Mouse (Mus musculus): Measurements from ENCODE around the gene Zbtb9. TPM values are rescaled to one million over a fixed set of nuclear protein-coding genes. Genes with fewer than 3 reads are reported as not detected.
A peak's percentile ranks its signal among the peaks of the same experiment; 100 is the strongest.
"Not testable (repeated sequence)": the region's sequence is repeated elsewhere in the genome, so short reads cannot be mapped to it uniquely, and the experiment has no call there.

Gene Zbtb9
- total RNA-seq, 2 experiments from 2014 or later, result 4.1 to 4.8 TPM

DNA sequence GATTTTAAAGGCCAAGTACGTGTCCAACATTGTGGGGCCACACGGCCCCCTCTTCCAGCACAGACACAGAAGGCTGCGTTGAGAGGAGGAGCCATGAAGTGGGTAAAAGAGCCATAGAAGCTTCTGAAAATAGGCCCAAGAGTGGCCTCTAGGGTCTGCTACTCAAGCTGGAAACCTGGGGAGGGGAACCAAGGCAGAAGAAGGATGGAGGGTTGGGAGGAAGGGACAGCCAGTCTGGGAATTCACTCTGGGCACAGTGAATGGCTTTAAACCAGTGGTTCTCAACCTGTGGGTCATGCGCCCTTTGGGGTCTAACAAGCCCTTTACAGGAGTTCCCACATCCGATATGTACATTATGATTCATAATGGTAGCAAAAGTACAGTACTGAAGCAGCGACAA is 3.7 kb upstream of the Zbtb9 start:
- no peak for DNase-seq (ENCODE audit: low spot score in 2 of 2)

DNA sequence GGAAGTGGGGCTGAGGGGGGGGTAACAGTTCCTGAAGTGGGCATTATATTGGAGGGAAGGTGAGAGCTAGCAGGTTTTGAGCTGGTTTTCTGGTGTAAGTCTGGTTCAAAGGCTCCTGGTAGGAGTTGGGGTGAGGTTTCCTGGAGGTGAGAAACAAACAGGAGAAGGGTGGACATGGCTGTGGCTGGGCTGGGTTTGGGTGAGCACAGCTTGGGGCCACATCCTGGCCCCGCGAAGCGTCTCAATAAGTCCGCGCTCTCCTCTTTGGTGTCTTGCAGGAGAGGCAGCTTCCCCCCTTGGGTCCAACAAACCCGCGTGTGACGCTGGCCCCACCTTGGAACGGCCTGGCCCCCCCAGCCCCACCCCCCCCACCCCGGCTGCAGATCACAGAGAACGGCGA is 2.7 kb upstream of the Zbtb9 start:
- no peak for DNase-seq (ENCODE audit: low spot score in 2 of 2)

DNA sequence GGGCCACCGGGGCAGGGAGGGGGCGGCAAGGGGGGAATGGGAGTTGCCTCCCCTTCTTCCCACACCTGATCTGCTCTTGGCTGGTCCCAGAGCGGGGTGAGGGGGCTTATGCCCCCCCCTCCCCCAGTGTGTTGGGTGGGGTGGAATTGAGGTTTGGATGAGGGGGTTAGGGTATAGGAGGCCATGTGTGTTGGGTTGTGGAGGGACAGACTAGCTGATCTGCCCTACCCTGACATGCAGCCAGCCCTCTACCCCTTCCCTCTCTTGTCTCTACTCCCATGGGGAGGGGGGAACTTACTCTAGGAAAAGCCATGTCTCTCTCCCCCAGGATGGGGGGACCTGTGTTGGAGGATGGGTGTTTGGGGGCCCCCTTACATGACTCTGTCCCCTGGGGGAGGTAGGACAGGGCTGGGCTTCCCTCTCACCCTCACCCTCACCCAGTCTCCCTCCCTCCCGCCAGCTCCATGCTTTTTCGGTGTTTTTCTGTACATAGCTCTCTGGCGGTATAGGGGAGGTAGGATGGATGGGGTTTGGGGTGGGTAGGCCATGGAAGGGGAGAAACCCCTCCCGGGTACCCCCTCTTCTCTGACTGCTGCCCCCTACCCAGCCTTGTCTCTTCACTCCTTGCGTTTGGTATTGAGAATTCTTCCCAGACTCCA is 1.6 kb upstream of the Zbtb9 start:
- no peak for DNase-seq (ENCODE audit: low spot score in 2 of 2)

DNA sequence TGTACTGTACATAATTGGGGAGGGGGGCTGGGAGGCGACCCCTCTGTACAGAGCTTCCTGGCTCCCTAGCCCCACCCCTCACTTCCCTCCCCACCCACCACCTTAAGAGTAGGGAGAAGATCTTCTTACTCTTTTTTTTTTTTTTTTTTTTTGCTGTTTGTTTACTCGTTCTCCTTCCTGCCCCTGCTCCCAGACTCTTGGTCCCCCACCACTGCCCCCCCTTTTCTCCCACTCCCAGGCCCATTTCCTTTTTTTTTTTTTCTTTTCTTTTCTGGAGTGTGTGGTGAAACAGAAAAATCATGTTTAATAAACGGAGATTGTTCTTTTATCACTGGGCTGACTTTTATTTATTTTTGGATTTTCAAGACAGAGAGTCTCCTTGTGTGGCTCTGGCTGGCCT is 860 bp upstream of the Zbtb9 start:
- no peak for DNase-seq (ENCODE audit: low spot score in 2 of 2)

DNA sequence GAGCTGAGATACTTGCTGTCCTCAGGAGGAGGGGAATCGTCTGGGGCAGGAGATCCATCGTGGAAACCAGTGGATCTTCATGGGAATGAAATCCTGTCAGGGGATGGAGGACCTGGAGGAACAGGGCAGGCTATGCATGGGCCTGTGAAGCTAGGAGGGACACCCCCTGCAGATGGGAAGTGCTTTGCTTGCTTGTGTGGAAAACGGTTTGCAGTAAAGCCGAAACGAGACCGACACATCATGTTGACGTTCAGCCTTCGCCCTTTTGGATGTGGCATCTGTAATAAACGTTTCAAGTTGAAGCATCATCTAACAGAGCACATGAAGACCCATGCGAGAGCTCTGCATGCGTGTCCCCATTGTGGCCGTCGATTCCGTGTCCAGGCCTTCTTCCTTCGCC is 1.6 kb downstream of the Zbtb9 start:
- no peak for DNase-seq (ENCODE audit: low spot score in 2 of 2)

DNA sequence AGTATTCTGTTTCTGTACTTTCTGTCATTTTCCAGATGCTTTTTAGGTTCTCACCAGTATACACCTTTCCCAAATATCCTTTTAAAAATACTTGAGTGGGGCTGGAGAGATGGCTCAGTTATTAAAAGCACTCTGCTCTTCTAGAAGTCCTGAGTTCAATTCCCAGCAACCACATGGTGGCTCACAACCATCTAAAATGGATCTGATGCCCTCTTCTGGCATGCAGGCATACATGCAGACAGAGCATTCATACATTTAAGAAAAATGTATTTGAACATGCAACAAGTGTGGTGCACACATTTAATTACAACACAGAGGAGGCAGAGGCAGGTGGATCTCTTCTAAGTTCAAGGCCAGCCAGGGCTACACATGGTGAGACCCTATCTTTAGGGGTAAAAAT is 2.4 kb downstream of the Zbtb9 start:
- no peak for DNase-seq (ENCODE audit: low spot score in 2 of 2)

DNA sequence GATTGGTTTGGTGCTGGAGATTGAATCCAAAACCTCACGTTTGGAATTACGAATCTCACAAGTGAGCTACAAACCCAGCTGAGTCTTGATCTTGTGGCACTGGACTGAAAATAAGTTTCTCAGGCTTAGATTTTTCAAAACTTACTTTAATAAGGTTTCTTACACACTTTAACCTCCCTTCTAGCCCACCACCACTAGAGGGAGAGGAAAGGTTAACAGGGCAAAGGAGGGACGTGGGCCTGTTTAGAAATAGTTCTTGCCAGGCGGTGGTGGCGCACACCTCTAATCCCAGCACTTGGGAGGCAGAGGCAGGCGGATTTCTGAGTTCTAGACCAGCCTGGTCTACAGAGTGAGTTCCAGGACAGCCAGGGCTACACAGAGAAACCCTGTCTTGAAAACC is 4.4 kb downstream of the Zbtb9 start:
- DNase-seq (ENCODE audit: low spot score in 2 of 2), result not testable (repeated sequence)

DNA sequence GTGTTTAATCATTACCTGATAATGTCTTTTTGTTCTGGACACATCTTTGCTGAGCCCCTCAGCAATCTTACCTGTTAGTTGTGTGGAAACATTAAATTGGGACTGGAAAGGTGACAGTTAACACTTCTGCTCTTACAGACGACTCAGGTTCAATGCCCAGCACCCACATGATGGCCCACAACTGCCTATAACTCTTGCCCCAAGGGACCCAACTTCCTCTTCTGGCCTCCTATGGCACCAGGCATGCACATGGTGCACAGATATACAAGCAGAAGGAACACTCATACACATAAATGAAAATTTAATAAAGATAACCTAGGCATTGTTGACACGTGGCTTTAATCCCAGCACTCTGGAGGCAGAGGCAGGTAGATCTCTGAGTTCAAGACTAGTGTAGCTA is 6.5 kb downstream of the Zbtb9 start:
- no peak for DNase-seq (ENCODE audit: low spot score in 2 of 2)

DNA sequence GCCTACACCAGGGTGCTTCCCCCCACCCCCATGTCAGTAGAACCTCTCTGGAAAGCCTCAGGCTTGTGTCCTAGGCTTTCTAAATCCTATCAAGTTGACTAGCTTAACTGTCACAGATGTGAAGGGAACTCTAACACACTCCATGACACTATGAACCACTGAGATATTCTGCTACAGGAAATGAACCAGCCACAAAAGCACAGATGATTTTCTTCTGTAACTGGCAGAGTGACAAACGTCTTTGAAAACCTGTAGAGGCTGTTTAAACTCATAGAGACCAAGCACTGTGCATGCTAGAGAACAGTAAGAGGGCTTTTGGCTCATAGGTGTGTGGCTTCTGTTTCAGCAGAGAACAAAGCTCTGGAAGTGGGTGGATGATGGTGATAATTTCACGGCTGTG is 8.1 kb downstream of the Zbtb9 start:
- no peak for DNase-seq (ENCODE audit: low spot score in 2 of 2)

DNA sequence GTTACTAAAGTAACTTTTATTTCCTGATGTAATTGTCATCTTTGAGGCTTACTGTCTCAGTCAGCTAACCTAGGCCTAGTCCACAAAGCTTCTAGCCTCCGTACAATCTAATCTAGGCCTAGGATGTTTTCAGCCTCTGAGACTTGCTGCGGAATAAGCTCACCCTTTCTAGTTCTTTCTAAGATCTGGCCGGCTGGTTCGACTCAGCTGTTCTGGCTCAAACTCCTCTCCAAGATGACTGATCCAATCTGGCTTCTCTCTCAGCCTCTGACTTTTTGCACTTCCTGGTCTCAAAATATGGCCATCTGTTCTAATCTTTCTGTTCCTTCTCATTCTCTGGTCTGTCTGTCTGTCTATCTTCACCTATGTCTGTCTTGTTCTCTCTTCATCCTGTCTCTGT is 10.4 kb downstream of the Zbtb9 start:
- no peak for DNase-seq (ENCODE audit: low spot score in 2 of 2)

DNA sequence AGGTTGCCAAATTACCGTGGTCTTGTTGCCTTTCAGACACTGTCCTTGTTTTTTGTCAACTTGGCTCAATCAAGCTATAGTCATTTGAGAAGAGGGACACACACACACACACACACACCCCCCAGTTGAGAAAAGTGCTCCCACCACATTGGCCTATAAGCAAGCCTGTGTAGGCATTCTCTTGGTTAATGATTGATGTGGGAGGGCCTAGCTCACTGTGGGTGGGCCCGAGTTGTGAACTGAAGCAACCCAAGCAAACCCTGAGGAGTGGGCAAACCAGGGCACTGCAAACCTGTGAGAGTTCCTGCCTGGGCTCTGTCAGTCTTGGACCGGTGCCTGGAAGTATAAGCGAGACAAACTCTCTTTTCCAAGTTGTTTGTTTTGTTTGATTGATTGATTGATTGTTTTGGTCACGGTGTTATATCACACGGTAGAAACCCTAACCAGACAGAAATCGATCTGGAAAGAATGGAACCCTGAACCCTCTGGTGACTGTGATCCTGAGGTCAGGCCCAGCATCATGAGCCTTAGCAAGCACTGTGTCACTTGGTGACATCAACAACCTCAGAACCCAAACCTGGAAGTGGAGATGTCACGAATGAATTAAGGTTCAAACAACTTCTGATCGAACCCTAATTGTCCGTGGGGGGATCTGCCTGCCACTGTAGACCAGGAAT is 12.7 kb downstream of the Zbtb9 start:
- no peak for DNase-seq (ENCODE audit: low spot score in 2 of 2)

DNA sequence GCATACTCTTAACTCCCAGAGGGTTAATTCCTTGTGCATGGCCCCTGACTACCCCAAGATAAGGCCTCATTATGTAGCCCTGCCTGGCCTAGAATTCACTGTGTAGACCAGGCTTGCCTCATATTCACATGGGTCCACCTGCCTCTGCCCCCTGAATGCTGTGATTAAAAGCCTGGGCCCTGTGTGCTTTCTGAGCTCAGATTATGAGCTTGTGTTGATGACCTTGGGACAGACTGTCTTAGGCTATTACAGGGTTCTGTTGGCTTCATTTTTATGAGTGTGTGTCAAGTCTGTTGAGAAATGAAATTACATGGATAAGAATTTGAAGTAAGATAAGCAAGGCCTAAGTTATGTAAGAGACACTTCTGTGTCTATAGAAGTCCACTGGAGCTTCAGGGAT is 17.6 kb downstream of the Zbtb9 start:
- DNase-seq (ENCODE audit: low spot score in 2 of 2), result no peak

DNA sequence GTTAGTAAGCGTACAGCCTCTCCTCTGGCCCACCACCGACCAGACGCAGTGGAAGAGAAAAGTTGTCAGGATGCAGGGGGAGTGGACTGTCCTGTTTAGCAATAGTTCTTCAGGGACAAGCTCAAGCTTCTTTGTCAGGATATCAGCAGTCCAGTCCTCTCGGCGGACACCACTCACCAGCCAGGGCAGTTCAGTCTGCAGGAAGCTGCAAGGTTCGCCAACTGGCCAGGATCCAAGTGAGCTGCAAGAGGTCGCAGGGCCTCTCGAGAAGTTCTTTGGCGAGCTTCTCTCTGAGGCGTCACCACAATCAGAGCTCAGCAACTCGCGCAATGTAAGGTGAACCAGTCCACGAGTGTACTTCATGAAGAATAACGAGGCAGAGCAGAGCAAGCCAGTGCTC is 21.4 kb downstream of the Zbtb9 start:
- DNase-seq (ENCODE audit: low spot score in 2 of 2), result peak; percentile 43 to 64

DNA sequence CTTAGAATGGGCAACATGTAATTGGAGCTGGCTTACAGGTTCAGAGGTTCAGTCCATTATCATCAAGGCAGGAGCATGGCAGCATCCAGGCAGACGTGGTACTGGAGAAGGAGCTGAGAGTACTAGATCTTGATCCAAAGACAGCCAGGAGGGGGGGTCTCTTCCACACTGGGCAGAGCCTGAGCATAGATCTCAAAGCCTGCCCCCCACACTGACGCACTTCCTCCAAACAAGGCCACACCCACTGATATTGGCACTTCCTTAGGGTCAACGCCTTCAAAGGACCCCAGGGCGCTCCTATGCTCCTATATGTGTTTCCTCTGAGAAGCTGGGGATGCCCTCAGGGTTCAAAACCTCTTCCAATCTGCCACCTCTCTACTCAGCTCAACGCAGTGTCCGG is 22.0 kb downstream of the Zbtb9 start:
- DNase-seq (ENCODE audit: low spot score in 2 of 2), result no peak

DNA sequence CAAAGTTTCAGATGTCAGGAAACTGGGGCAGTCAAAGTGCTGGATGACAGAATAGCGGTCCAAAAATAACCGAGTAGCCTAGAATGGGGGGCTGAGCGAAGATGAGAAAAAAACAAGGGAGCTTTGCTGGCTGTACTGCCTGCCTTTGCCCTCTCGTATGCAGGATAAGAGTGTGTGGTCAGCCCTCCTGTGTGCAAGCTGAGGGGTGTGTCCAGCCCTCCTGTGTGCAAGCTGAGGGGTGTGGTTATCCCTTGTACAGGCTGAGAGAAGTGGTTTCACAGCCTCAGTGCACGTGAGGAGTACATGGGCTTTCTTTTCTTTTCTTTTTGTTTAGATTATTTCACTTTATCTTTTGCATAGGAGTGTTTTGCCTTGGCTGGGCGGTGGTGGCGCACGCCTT is 22.6 kb downstream of the Zbtb9 start:
- no peak for DNase-seq (ENCODE audit: low spot score in 2 of 2)

DNA sequence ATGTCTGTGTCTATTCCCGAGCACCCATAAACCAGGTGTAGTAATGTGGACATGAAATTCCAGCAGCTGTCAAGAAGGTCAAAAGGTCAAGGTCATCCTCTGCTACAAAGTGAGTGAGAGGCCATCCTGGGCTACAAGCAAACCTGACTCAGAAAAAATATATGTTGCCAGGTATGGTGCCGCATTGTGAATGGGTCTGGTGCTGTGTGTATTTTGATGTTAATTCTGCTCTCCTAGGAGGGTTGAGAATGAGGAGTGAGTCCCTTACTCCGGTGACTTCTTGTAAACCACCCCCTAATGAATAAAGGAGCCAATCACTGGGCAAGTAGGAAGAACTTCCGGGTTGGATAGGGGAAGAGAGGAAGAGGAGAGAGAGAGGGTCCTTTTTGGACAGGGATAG is 24.7 kb downstream of the Zbtb9 start:
- DNase-seq (ENCODE audit: low spot score in 2 of 2), result no peak

DNA sequence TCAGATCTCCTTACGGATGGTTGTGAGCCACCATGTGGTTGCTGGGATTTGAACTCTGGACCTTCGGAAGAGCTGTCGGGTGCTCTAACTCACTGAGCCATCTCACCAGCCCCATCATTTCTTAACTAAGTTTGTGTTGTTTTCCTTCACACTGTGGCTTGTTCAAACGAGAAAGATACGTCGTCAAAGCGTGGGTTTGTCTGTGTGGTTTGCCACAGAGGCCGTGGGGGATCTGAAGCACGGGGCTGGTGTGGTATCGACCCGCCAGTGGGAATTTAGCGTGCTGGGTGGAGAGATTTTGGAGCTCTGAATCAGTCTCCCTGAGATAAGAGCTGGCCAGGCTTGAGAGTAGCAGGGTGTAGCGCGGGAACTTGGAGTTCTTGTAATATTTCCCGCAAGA is 25.3 kb downstream of the Zbtb9 start:
- no peak for DNase-seq (ENCODE audit: low spot score in 2 of 2)

DNA sequence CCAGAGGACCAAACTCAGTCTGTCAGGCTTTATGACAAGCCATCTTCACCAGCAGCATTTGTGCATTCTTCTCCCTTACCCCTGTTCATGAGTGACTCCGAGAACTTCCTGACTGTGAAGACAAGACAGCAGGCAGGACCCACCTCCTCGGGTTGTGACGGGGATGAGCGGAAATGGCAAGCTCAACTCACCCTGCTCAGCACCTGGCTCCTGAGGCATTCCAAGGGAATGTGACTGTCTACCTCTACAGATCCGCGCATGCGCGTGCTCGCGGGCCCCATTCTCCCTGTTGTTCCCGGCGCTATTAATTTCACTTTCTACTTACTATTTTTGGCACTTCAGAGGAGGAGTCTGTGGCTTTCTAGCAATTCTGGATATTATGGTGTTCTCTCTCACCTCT is 27.0 kb downstream of the Zbtb9 start:
- no peak for DNase-seq (ENCODE audit: low spot score in 2 of 2)

DNA sequence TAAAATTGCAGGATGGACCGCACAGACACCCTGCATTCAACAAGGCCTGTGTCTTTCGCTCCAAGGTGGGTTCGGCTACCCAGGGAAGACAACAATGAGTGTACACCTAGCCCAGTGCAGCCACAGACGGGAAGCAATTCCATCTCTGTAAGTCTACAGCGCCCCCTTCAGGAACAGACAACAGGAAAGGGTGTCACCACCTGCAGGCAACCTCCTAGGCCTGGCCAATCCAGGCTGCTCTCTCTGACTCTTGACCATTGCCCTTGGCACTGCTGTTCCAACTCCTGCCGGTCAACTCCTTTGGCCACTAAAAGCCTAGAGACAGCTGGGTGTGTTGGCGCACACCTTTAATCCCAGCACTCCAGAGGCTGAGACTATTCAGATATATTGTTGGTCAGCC is 28.2 kb downstream of the Zbtb9 start:
- DNase-seq (ENCODE audit: low spot score in 2 of 2), result no peak

DNA sequence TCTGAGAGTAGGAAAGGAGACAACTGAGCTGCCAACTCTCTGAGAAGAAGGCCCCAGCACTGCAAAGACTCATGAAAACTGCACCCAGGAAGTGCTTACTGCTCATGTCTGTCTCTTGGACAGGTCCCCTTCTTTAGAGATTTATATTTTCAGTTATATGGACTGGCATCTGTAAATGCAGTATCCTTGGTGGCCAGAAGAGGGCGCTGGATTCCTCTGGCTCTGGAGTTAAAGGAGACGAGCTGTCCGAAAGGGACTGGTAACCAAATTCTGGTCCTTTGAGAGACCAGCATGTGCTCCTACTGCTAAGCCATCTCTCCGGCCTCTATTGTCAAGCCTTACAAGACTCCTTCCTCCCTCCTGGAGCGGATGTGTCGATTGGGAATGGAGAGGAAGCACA is 28.9 kb downstream of the Zbtb9 start:
- no peak for DNase-seq (ENCODE audit: low spot score in 2 of 2)

DNA sequence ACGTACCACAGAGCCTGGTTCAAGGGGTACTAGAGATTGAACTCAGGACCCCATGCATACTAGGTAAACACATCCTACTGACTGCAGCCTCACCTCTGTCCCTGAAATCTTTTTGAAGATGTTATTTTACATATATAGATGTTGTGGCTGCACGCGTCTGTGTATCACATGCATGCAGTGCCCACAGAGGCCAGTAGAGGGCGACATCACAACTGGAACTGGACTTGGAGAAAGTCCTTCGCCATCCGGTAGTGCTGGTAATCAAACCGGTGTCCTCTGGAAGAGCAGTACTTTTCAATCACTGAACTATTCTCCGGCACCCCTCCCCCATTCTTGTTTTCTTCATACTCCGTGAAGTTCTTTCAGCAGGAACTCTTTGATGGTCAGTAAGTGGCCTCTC is 31.5 kb downstream of the Zbtb9 start:
- peak in 1 of 2 experiments; percentile 59 for DNase-seq (ENCODE audit: low spot score in 2 of 2)

DNA sequence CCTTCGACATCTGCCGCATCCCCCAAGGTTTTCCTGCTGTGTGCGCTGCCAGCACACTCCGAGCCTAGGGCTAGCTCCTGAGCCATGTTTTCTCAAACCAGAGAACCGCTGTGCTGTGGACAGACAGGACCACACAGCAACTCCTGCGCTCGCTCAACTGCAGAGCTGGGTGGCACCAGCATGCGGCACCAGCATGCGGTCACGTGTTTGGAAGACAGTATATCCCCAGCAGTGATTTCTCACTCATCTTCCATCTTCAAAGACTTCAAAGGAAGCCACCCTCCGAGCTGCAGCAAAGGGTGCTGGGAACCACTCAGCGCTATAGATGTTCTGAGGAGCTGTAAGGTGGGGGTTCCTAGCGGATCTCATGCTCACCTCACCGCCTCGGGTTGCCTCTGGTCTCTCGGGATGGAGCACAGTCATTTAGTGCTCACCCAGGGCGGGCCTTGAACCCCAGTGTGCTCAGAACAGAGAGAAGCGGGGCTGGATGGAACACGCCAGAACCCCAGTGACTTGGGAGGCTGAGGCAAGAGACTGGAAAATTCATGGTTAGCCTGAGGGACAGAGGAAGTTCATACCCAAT is 32.0 kb downstream of the Zbtb9 start:
- DNase-seq (ENCODE audit: low spot score in 2 of 2), result no peak

DNA sequence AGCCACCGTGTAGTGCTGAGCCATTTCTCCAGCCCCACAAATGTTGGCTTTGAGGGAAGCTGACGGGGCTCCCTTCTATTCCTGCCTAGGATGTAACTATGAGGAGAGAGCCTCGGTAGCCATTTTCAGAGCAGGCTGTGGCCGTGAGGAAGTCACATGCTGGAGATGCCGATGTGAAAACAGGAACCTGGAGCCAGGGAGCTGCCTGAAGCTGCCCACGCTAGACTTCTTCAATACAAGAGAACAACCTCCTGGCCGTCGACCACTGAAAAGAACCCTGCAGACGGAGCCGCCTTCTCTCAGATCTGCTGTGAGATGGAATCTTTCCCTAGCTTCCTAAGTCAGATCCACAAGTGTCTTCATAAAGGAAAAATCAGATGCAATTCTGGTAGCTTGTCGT is 32.7 kb downstream of the Zbtb9 start:
- DNase-seq (ENCODE audit: low spot score in 2 of 2), result no peak
